Mouse (Mus musculus) spleen, adult 2 months (tissue): ENCODE measurements at regions not wholly inside any gene's neighbourhood (a gene's known extent, or its start where the extent isn't known, plus 50 kb on each side); places are given as distances from the start of the nearest gene placed in this dataset.

ENCODE experiments used
- CTCF ChIP-seq: fragments of 200-500 bp; IDR thresholded peaks from 2 replicates; pipeline ENCODE4 v1.5.1; 2011; ENCODE audit warnings: mild to moderate bottlenecking, inconsistent platforms; ENCODE audit not compliant: insufficient read depth, insufficient read length, insufficient replicate concordance; ENCODE audit errors: extremely low read depth
- POLR2A ChIP-seq: fragments of 200-500 bp; IDR thresholded peaks from 2 replicates; pipeline ENCODE4 v1.6.1; 2011; ENCODE audit warnings: low read depth, low read length, inconsistent platforms

DNA sequence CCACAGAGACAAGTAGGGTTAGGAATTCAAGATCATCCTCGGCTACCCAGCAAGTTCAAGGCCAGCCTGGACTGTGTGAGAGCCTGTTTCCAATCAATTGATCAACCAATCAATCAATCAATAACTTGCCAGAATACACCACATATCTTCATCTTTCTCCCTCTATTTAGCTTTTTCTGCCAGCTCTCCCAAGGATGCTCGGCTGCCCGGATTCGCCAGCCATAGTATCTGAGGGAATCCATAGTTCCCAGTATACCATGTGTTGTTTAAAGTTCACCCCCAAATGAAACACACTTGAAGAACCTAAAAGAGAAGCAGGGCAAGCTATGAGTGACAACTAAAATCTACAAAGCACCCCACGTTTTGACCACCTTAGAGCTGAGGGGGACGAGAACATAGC is 119.3 kb upstream of the Hnrnpa3 start:
- TF ChIP-seq CTCF (no peak), POLR2A (no peak)
